Mouse (Mus musculus) large intestine, adult 2 months (tissue): ENCODE measurements around the gene Rgs16. TPM values are rescaled to one million over a fixed set of nuclear protein-coding genes. Genes with fewer than 3 reads are reported as not detected.

Experiments
- DNase-seq: peaks from one replicate; pipeline ENCODE4 v3.0.0-alpha.2; 2012; ENCODE audit warnings: low read depth, low spot score
- WGBS: fragments of 180-500 bp; shearing (Covaris S2); methylation state at CpG from one replicate; pipeline ENCODE4 v1.1.7; 2018; 5-methylcytosine and 5-hydroxymethylcytosine counted together
- polyA plus RNA-seq: library from polyadenylated mRNA; depleted of rRNA; stranded (reverse); fragments of >200 nt; gene quantifications from 2 replicates; pipeline ENCODE4 v1.2.3, GENCODE M21; 2012; rRNA removed

Rgs16 gene
- 0.59 and 0.78 TPM in 2 replicates for polyA plus RNA-seq

- WGBS = under 1% methylated on average over 28 of the region's 28 CpGs
- no peak for DNase-seq
These were observed at the start of gene Rgs16 for GRCm38 (mm10) chr1:153740145-153740544. TSS of gene Rgs16 (plus strand) at chr1:153740349.

- no peak for DNase-seq
- WGBS = 72% methylated on average over 6 of the region's 6 CpGs
These were observed 47.6 kb upstream of the Rgs16 start for GRCm38 (mm10) chr1:153692526-153692925.

GRCm38 (mm10) chr1:153694372-153695120, 45.6 kb upstream of the Rgs16 start:
- 82% methylated on average over 6 of the region's 6 CpGs for WGBS
- no peak for DNase-seq

- WGBS = 90% methylated on average over 10 of the region's 10 CpGs
- no peak for DNase-seq
These were observed 44.8 kb upstream of the Rgs16 start for GRCm38 (mm10) chr1:153695398-153695797.

- DNase-seq = no peak
- 88% methylated on average over 11 of the region's 11 CpGs for WGBS
These were observed 44.1 kb upstream of the Rgs16 start for GRCm38 (mm10) chr1:153696093-153696492.

GRCm38 (mm10) chr1:153696541-153696940, 43.6 kb upstream of the Rgs16 start:
- no peak for DNase-seq

GRCm38 (mm10) chr1:153697581-153698251, 42.4 kb upstream of the Rgs16 start:
- DNase-seq = no peak
- 71% methylated on average over 16 of the region's 16 CpGs for WGBS

More at GRCm38 (mm10) chr1:153696541-153696940, 43.6 kb upstream of the Rgs16 start:
- WGBS = 83% methylated on average over 4 of the region's 4 CpGs

GRCm38 (mm10) chr1:153698311-153699084, 41.7 kb upstream of the Rgs16 start:
- 71% methylated on average over 7 of the region's 7 CpGs for WGBS
- DNase-seq = no peak

GRCm38 (mm10) chr1:153700448-153701063, 39.6 kb upstream of the Rgs16 start:
- DNase-seq = no peak
- whole genome bisulfite sequencing = 56% methylated on average over 11 of the region's 11 CpGs

- DNase-seq = no peak
- 50% methylated on average over 1 of the region's 1 CpGs for WGBS
These were observed 38.7 kb upstream of the Rgs16 start for GRCm38 (mm10) chr1:153701461-153701860.

GRCm38 (mm10) chr1:153702166-153702852, 37.8 kb upstream of the Rgs16 start:
- 71% methylated on average over 8 of the region's 8 CpGs for WGBS
- DNase-seq = no peak

GRCm38 (mm10) chr1:153702853-153703410, 37.2 kb upstream of the Rgs16 start:
- 80% methylated on average over 8 of the region's 8 CpGs for WGBS
- no peak for DNase-seq

GRCm38 (mm10) chr1:153703445-153703991, 36.6 kb upstream of the Rgs16 start:
- 41% methylated on average over 12 of the region's 12 CpGs for WGBS
- DNase-seq = no peak

GRCm38 (mm10) chr1:153704174-153704573, 36.0 kb upstream of the Rgs16 start:
- DNase-seq = no peak
- 57% methylated on average over 7 of the region's 7 CpGs for WGBS

- WGBS = 52% methylated on average over 3 of the region's 3 CpGs
- DNase-seq = peak; percentile 32
These were observed 35.2 kb upstream of the Rgs16 start for GRCm38 (mm10) chr1:153704996-153705395.

GRCm38 (mm10) chr1:153708626-153709025, 31.5 kb upstream of the Rgs16 start:
- 85% methylated on average over 5 of the region's 5 CpGs for WGBS
- DNase-seq = no peak

- no peak for DNase-seq
- 74% methylated on average over 5 of the region's 5 CpGs for WGBS
These were observed 30.7 kb upstream of the Rgs16 start for GRCm38 (mm10) chr1:153709451-153709850.

- DNase-seq = no peak
- 70% methylated on average over 3 of the region's 3 CpGs for whole genome bisulfite sequencing
These were observed 28.4 kb upstream of the Rgs16 start for GRCm38 (mm10) chr1:153711544-153712262.
